Mouse (Mus musculus): ENCODE results near the gene Rexo5. TPM values are rescaled to one million over a fixed set of nuclear protein-coding genes. Genes with fewer than 3 reads are reported as not detected.

Gene Rexo5
- polyA plus RNA-seq, 1 experiment from 2014 or later: 30.6 TPM

DNA sequence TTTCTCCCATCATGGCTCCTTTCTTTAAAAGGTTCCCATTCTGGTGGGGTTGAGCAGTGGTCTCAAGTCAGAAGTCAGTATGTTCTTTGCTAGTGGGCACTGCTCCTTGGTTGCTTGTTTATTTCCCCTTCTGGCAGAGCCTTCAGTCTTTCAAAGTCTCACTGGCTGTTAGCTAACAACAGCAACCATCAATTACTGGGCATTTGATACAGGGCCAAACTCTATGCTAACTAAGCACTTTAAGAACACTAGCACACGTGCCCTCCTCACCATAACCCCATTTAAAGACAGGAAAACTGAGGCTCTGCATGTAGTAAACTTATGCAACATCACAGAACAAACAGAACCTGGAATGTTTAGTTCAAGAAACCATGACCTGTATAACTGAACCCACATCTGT, 68.4 kb downstream of the Rexo5 start:
- H3K27ac ChIP-seq (ENCODE audit: low read depth, low read length): peak overlapping the region; percentile 77; the same call in 1 of the 2 replicates
- no peak overlapping the region for H3K4me2 ChIP-seq (replicated peaks; ENCODE audit: low read depth, low read length)
- no peak for ATAC-seq (ENCODE audit: low FRiP score, low TSS enrichment)
- no peaks in the 10 kb centered on the region for H3K27me3 ChIP-seq (ENCODE audit: control insufficient read depth, insufficient read depth, low read length)
- H3K36me3 ChIP-seq (ENCODE audit: control insufficient read depth, insufficient read depth, low read length): peaks cover 13% of the 10 kb centered on the region
- H3K4me1 ChIP-seq (ENCODE audit: control insufficient read depth, insufficient read depth, low read length): no peaks in the 10 kb centered on the region
- H3K9me3 ChIP-seq (ENCODE audit: control insufficient read depth, low read length): no peaks in the 10 kb centered on the region
- no peak overlapping the region for H3K9ac ChIP-seq (ENCODE audit: low read depth, low read length)
- 57% methylated on average over 1 of the region's 1 CpGs for WGBS
- no peak overlapping the region for H3K4me3 ChIP-seq (ENCODE audit: low read length)

DNA sequence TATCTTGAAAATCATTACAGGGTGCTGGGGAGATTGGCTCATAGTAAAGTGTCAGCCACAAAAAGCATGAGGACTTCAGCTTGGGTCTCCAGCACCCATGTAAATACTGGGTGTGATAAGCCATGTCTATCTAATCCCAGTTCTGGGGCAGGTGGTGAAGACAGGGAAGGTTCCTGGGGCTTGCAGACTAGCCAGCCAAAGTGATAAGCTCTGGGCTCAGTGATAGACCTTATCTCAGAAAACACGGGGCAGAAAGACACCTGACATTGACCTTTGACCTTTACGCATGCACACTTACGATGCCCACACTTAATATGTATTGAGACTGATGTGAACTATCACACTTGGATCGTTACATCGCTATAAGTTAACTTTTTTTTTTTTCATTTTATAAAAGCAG, 70.7 kb downstream of the Rexo5 start:
- H3K4me1 ChIP-seq (ENCODE audit: control insufficient read depth, insufficient read depth, low read length): no peaks in the 10 kb centered on the region
- H3K9me3 ChIP-seq (ENCODE audit: control insufficient read depth, low read length): no peaks in the 10 kb centered on the region
- 85% methylated on average over 5 of the region's 5 CpGs for WGBS
- no peak overlapping the region for H3K4me2 ChIP-seq (replicated peaks; ENCODE audit: low read depth, low read length)
- no peak overlapping the region for H3K27ac ChIP-seq (ENCODE audit: low read depth, low read length)
- H3K4me3 ChIP-seq (ENCODE audit: low read length): no peak overlapping the region
- no peaks in the 10 kb centered on the region for H3K27me3 ChIP-seq (ENCODE audit: control insufficient read depth, insufficient read depth, low read length)
- no peak for ATAC-seq (ENCODE audit: low FRiP score, low TSS enrichment)
- H3K36me3 ChIP-seq (ENCODE audit: control insufficient read depth, insufficient read depth, low read length): peaks cover under 1% of the 10 kb centered on the region; the same call in 1 of the 2 replicates
- no peak overlapping the region for H3K9ac ChIP-seq (ENCODE audit: low read depth, low read length)

DNA sequence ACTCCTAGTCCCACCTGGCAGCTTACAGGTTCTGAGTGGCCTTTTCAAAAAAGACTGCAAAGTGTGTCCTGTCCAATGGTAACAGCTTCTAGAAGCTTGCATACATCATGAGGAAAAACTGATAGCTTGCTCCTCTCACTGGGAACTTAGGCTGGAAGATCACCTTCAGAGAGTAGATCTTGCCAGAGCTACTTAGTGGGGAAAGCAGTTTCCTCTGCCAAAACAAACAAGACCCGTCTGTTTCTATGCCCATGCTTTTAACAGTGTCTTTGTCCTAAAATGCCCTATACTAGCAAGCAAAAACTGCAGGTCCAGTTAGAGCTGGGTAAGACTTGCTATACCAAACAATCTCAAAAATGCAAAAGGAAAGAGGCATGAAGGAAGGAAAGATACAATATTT, 72.3 kb downstream of the Rexo5 start:
- H3K9me3 ChIP-seq (ENCODE audit: control insufficient read depth, low read length): no peaks in the 10 kb centered on the region
- H3K36me3 ChIP-seq (ENCODE audit: control insufficient read depth, insufficient read depth, low read length): no peaks in the 10 kb centered on the region; the same call in 1 of the 2 replicates
- no peak overlapping the region for H3K4me2 ChIP-seq (replicated peaks; ENCODE audit: low read depth, low read length)
- no peak overlapping the region for H3K27ac ChIP-seq (ENCODE audit: low read depth, low read length)
- no peaks in the 10 kb centered on the region for H3K4me1 ChIP-seq (ENCODE audit: control insufficient read depth, insufficient read depth, low read length)
- 54% methylated on average over 1 of the region's 1 CpGs for WGBS
- H3K27me3 ChIP-seq (ENCODE audit: control insufficient read depth, insufficient read depth, low read length): no peaks in the 10 kb centered on the region
- no peak for ATAC-seq (ENCODE audit: low FRiP score, low TSS enrichment)
- no peak overlapping the region for H3K9ac ChIP-seq (ENCODE audit: low read depth, low read length)
- H3K4me3 ChIP-seq (ENCODE audit: low read length): no peak overlapping the region

DNA sequence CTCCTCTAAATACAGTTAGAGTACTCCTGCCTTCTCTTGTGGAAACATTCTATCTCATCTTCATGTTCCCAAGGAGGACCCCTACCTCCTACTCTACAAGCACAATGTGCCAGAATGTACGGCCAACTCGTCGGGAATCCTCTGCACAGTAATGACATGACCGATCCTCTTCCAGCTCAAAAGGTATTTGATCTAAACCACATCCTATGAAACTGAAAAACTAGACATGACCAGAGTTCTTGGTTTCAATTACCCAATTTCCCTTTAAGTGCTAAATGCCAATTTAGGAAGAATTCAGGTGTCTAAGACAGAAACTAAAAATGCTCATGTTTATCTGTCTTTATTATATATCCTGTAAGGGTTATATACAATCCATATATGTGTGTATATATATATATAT, 78.4 kb downstream of the Rexo5 start:
- H3K27me3 ChIP-seq (ENCODE audit: control insufficient read depth, insufficient read depth, low read length): no peaks in the 10 kb centered on the region
- no peak overlapping the region for H3K27ac ChIP-seq (ENCODE audit: low read depth, low read length)
- ATAC-seq (ENCODE audit: low FRiP score, low TSS enrichment): no peak
- H3K4me1 ChIP-seq (ENCODE audit: control insufficient read depth, insufficient read depth, low read length): no peaks in the 10 kb centered on the region
- H3K9ac ChIP-seq (ENCODE audit: low read depth, low read length): no peak overlapping the region
- no peak overlapping the region for H3K4me2 ChIP-seq (replicated peaks; ENCODE audit: low read depth, low read length)
- no peaks in the 10 kb centered on the region for H3K9me3 ChIP-seq (ENCODE audit: control insufficient read depth, low read length)
- WGBS: 92% methylated on average over 4 of the region's 4 CpGs
- no peaks in the 10 kb centered on the region for H3K36me3 ChIP-seq (ENCODE audit: control insufficient read depth, insufficient read depth, low read length)
- H3K4me3 ChIP-seq (ENCODE audit: low read length): no peak overlapping the region

DNA sequence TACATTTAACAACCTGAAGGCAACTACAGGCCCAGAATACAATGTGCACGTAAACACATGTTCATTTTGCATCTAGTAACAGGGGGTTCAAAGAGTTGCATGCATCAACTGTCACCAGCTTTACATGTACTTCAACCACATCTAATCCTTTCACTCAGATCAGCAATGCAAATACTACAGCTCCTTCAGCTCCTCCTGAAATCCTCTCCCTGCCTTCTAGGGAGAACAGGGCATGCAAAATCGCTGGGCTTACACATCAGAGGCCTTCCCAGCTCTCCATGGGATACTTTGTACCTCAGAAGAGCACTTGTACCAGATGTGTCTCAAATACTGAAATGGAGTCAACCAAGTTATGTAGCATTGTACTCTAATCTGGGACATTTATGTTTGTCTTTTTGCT, 79.2 kb downstream of the Rexo5 start:
- Histone ChIP-seq H3K4me2 (replicated peaks; ENCODE audit: low read depth, low read length) (no peak overlapping the region), H3K4me3 (ENCODE audit: low read length) (no peak overlapping the region), H3K27me3 (ENCODE audit: control insufficient read depth, insufficient read depth, low read length) (no peaks in the 10 kb centered on the region), H3K9ac (ENCODE audit: low read depth, low read length) (no peak overlapping the region), H3K36me3 (ENCODE audit: control insufficient read depth, insufficient read depth, low read length) (no peaks in the 10 kb centered on the region), H3K4me1 (ENCODE audit: control insufficient read depth, insufficient read depth, low read length) (no peaks in the 10 kb centered on the region), H3K27ac (ENCODE audit: low read depth, low read length) (no peak overlapping the region), H3K9me3 (ENCODE audit: control insufficient read depth, low read length) (no peaks in the 10 kb centered on the region)
- no peak for ATAC-seq (ENCODE audit: low FRiP score, low TSS enrichment)
- WGBS: 59% methylated on average over 2 of the region's 2 CpGs

DNA sequence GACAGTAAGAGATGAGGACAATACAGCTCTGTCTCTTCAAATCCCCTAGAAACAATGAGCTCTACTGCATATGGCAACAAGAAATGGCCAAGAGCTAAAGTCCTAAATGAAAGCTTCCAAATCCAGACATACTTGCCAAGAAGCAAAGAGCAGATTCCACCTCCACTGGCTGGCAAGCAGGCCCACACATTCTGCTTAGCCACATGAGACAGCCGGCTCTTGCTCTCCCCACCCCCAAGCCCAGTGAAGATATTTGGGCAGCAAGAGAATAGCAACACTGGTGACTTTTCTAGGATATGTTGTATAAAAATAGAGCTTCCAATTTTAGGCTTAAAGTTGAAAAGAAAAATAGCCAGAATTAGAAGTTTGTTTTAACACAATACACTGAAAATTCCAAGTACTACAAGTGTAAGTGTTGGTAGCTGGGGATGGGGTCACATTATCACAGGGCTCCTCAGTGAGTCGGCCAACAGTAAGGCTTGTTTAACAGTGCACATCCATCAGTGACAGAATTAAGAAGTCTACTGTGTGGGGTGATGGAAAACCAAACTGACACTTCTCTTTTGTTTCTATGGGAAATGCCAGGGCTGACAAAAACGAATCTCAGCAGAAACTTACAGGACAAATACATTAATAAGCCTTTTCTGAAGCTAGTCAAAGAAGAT, 82.1 kb downstream of the Rexo5 start:
- H3K27ac ChIP-seq (ENCODE audit: low read depth, low read length): no peak overlapping the region
- WGBS: 60% methylated on average over 3 of the region's 3 CpGs
- H3K4me1 ChIP-seq (ENCODE audit: control insufficient read depth, insufficient read depth, low read length): no peaks in the 10 kb centered on the region
- H3K9me3 ChIP-seq (ENCODE audit: control insufficient read depth, low read length): no peaks in the 10 kb centered on the region
- H3K4me3 ChIP-seq (ENCODE audit: low read length): no peak overlapping the region
- H3K4me2 ChIP-seq (replicated peaks; ENCODE audit: low read depth, low read length): no peak overlapping the region
- no peak for ATAC-seq (ENCODE audit: low FRiP score, low TSS enrichment)
- no peaks in the 10 kb centered on the region for H3K36me3 ChIP-seq (ENCODE audit: control insufficient read depth, insufficient read depth, low read length)
- no peak overlapping the region for H3K9ac ChIP-seq (ENCODE audit: low read depth, low read length)
- H3K27me3 ChIP-seq (ENCODE audit: control insufficient read depth, insufficient read depth, low read length): no peaks in the 10 kb centered on the region

DNA sequence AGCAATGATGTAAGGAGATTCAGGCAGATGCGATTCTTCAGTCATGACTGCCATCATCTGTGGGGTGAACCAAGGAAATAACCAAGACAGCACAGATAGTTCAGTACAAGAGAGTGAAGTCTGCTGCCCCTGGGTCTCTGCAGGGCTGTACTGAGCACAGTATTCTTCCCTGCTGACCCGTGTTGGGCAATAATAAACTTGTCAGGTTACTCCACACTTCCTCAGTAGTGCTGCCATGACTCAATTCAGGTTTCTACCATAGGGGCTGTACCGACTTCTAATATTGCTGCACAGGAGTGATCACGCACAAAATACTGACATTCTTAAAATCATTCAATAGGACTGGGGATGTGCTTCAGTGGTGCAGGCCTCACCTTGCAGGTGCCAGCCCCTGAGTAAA, 85.4 kb downstream of the Rexo5 start:
- no peaks in the 10 kb centered on the region for H3K27me3 ChIP-seq (ENCODE audit: control insufficient read depth, insufficient read depth, low read length)
- H3K4me3 ChIP-seq (ENCODE audit: low read length): no peak overlapping the region
- H3K36me3 ChIP-seq (ENCODE audit: control insufficient read depth, insufficient read depth, low read length): no peaks in the 10 kb centered on the region
- H3K9me3 ChIP-seq (ENCODE audit: control insufficient read depth, low read length): no peaks in the 10 kb centered on the region
- no peak for ATAC-seq (ENCODE audit: low FRiP score, low TSS enrichment)
- H3K27ac ChIP-seq (ENCODE audit: low read depth, low read length): no peak overlapping the region
- WGBS: 93% methylated on average over 4 of the region's 4 CpGs
- H3K4me1 ChIP-seq (ENCODE audit: control insufficient read depth, insufficient read depth, low read length): no peaks in the 10 kb centered on the region
- H3K4me2 ChIP-seq (replicated peaks; ENCODE audit: low read depth, low read length): no peak overlapping the region
- H3K9ac ChIP-seq (ENCODE audit: low read depth, low read length): no peak overlapping the region

DNA sequence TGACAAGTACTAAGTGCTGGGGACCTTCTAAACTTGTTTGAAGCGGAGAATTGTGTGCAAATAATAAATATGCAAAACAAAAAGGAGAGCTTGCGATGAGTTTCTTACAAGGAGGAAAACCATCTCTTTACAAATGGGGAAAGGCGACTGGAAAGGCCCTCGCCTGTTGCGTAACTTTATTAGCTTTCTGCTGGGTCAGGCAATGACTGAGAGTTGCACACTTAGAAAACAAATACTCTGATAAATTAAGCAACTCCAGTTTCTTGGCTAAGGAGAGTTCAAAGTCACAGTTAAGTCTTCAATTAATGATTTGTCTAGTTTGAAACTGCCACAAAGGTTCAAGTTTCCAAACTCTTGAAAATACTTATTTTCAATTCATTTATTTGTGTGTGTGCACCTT, 86.5 kb downstream of the Rexo5 start:
- Histone ChIP-seq H3K4me3 (ENCODE audit: low read length) (no peak overlapping the region), H3K4me1 (ENCODE audit: control insufficient read depth, insufficient read depth, low read length) (no peaks in the 10 kb centered on the region), H3K36me3 (ENCODE audit: control insufficient read depth, insufficient read depth, low read length) (no peaks in the 10 kb centered on the region), H3K27me3 (ENCODE audit: control insufficient read depth, insufficient read depth, low read length) (no peaks in the 10 kb centered on the region), H3K4me2 (replicated peaks; ENCODE audit: low read depth, low read length) (no peak overlapping the region), H3K9ac (ENCODE audit: low read depth, low read length) (no peak overlapping the region), H3K9me3 (ENCODE audit: control insufficient read depth, low read length) (no peaks in the 10 kb centered on the region), H3K27ac (ENCODE audit: low read depth, low read length) (no peak overlapping the region)
- no peak for ATAC-seq (ENCODE audit: low FRiP score, low TSS enrichment)
- 86% methylated on average over 5 of the region's 5 CpGs for WGBS

DNA sequence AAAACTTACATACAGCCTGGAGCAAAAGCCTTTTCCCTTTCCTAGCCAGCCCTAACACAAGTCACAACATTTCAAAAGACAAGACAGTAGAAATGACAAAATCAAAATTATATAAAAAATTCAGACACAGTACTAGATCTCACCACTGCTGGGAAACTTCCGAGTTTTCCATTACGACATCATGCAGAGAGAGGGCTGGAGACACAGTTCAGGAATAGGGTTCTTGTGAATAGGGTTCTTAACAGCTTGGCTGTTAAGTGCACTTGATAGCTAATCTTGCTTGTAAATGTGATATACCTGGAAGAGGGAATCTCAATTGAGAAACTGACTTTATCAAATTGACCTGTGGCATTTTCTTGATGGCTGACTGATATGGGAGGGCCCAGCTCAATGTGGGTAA, 87.4 kb downstream of the Rexo5 start:
- H3K27me3 ChIP-seq (ENCODE audit: control insufficient read depth, insufficient read depth, low read length): no peaks in the 10 kb centered on the region
- no peak for ATAC-seq (ENCODE audit: low FRiP score, low TSS enrichment)
- no peaks in the 10 kb centered on the region for H3K4me1 ChIP-seq (ENCODE audit: control insufficient read depth, insufficient read depth, low read length)
- WGBS: 97% methylated on average over 2 of the region's 2 CpGs
- H3K27ac ChIP-seq (ENCODE audit: low read depth, low read length): no peak overlapping the region
- H3K9ac ChIP-seq (ENCODE audit: low read depth, low read length): no peak overlapping the region
- H3K4me3 ChIP-seq (ENCODE audit: low read length): no peak overlapping the region
- no peaks in the 10 kb centered on the region for H3K9me3 ChIP-seq (ENCODE audit: control insufficient read depth, low read length)
- H3K4me2 ChIP-seq (replicated peaks; ENCODE audit: low read depth, low read length): no peak overlapping the region
- no peaks in the 10 kb centered on the region for H3K36me3 ChIP-seq (ENCODE audit: control insufficient read depth, insufficient read depth, low read length)

Data from kidney, embryonic 14.5 days (tissue).